Mouse (Mus musculus): ENCODE data around the gene Gm3238. TPM values are rescaled to one million over a fixed set of nuclear protein-coding genes. Genes with fewer than 3 reads are reported as not detected.
"Not testable (repeated sequence)": the region's sequence is repeated elsewhere in the genome, so short reads cannot be mapped to it uniquely, and the experiment has no call there.

Gm3238 gene
- total RNA-seq, 2 experiments from 2014 or later = not detected

- DNase-seq (ENCODE audit: low spot score in 2 of 2) = not testable (repeated sequence)
These were observed 20.4 kb downstream of the Gm3238 start for GRCm38 (mm10) chr10:77750686-77751085.

- not testable (repeated sequence) for DNase-seq (ENCODE audit: low spot score in 2 of 2)
These were observed 29.0 kb downstream of the Gm3238 start, which contains the start of gene Gm18596 for GRCm38 (mm10) chr10:77741924-77742688. Gm18596 (minus strand) TSS chr10:77742638.

GRCm38 (mm10) chr10:77738929-77739328 lies 32.2 kb downstream of the Gm3238 start:
- no peak for DNase-seq (ENCODE audit: low spot score in 2 of 2)

GRCm38 (mm10) chr10:77735928-77736327 lies 35.2 kb downstream of the Gm3238 start:
- no peak for DNase-seq (ENCODE audit: low spot score in 2 of 2)

- DNase-seq (ENCODE audit: low spot score in 2 of 2) = no peak
These were observed 41.9 kb downstream of the Gm3238 start for GRCm38 (mm10) chr10:77729241-77729640.

GRCm38 (mm10) chr10:77728280-77728679 lies 42.8 kb downstream of the Gm3238 start:
- no peak for DNase-seq (ENCODE audit: low spot score in 2 of 2)

- no peak for DNase-seq (ENCODE audit: low spot score in 2 of 2)
These were observed 44.9 kb downstream of the Gm3238 start, which contains the start of gene Gm10100 for GRCm38 (mm10) chr10:77726186-77726585. Gm10100 (plus strand) TSS chr10:77726486.

GRCm38 (mm10) chr10:77724855-77725254 lies 46.3 kb downstream of the Gm3238 start:
- no peak for DNase-seq (ENCODE audit: low spot score in 2 of 2)

Other genes with a start within 250 kb of the Gm3238 start
- 1 to 10 TPM; 2.9 to 3.9 TPM for gene Itgb2, start 241.1 kb downstream of the Gm3238 start, total RNA-seq (2021)
- gene Pttg1ip, start 189.6 kb downstream of the Gm3238 start, total RNA-seq (2021) = 100 to 1,000 TPM in 1 of 2 experiments, 10 to 100 TPM in 1; 95.8 to 103 TPM
- 10 to 100 TPM; 92.1 to 96.0 TPM for gene Sumo3, start 165.2 kb downstream of the Gm3238 start, total RNA-seq (2021)
- 10 to 100 TPM; 13.8 to 14.9 TPM for gene Gm49325, start 165.1 kb downstream of the Gm3238 start, total RNA-seq (2021)
- 10 to 100 TPM; 89.7 to 93.0 TPM for gene Ube2g2, start 149.1 kb downstream of the Gm3238 start, total RNA-seq (2021)
- not detected for gene Tspear, start 84.8 kb downstream of the Gm3238 start, total RNA-seq (2021)
- gene Gm19402, start 80.6 kb downstream of the Gm3238 start, total RNA-seq (2021) = not detected
- gene Gm9508, start 74.1 kb downstream of the Gm3238 start, total RNA-seq (2021) = not detected
- gene Gm10272, start 64.7 kb downstream of the Gm3238 start, total RNA-seq (2021) = not detected
- not detected for gene Gm10024, start 59.9 kb downstream of the Gm3238 start, total RNA-seq (2021)
- gene Gm10142, start 55.5 kb downstream of the Gm3238 start, total RNA-seq (2021) = not detected
- not detected for gene Krtap12-1, start 50.7 kb downstream of the Gm3238 start, total RNA-seq (2021)
- gene Gm10100, start 44.8 kb downstream of the Gm3238 start, total RNA-seq (2021) = not detected
- not detected for gene Gm18596, start 28.7 kb downstream of the Gm3238 start, total RNA-seq (2021)
- not detected for gene Gm9736, start 20.0 kb downstream of the Gm3238 start, total RNA-seq (2021)
- gene Gm3233, start 11.6 kb downstream of the Gm3238 start, total RNA-seq (2021) = not detected
- gene Gm7138, start 5.6 kb upstream of the Gm3238 start, total RNA-seq (2021) = not detected
- not detected for gene Gm3250, start 11.2 kb upstream of the Gm3238 start, total RNA-seq (2021)
- gene Gm7137, start 16.9 kb upstream of the Gm3238 start, total RNA-seq (2021) = not detected
- not detected for gene Gm9639, start 23.8 kb upstream of the Gm3238 start, total RNA-seq (2021)
- gene Gm19668, start 27.8 kb upstream of the Gm3238 start, total RNA-seq (2021) = not detected
- not detected for gene Gm9507, start 40.5 kb upstream of the Gm3238 start, total RNA-seq (2021)
- not detected for gene Gm2696, start 43.4 kb upstream of the Gm3238 start, total RNA-seq (2021)
- gene Krtap10-4, start 55.8 kb upstream of the Gm3238 start, total RNA-seq (2021) = not detected
- not detected for gene Krtap10-10, start 64.6 kb upstream of the Gm3238 start, total RNA-seq (2021)
- not detected for gene Gm36176, start 75.5 kb upstream of the Gm3238 start, total RNA-seq (2021)
- not detected for gene Gm10318, start 81.5 kb upstream of the Gm3238 start, total RNA-seq (2021)
- not detected for gene Gm3285, start 90.7 kb upstream of the Gm3238 start, total RNA-seq (2021)
- 1 to 10 TPM; 1.2 to 1.4 TPM for gene Lrrc3, start 131.2 kb upstream of the Gm3238 start, total RNA-seq (2021)
- gene Trpm2, start 199.2 kb upstream of the Gm3238 start, total RNA-seq (2021) = under 1 TPM; 0.32 to 0.88 TPM
- gene 1810043G02Rik, start 207.2 kb upstream of the Gm3238 start, total RNA-seq (2021) = 10 to 100 TPM; 10.5 to 12.3 TPM
- gene Pfkl, start 238.8 kb upstream of the Gm3238 start, total RNA-seq (2021) = 10 to 100 TPM; 17.0 to 21.0 TPM

All from gastrocnemius, postnatal 4 days (tissue).